Mouse (Mus musculus): ENCODE results near the gene Grk4.
A peak's percentile ranks its signal among the peaks of the same experiment; 100 is the strongest.

The Grk4 gene

GRCm38 (mm10) chr5:34659686-34660590, at the start of gene Grk4, which contains the start of gene Nop14:
Gene Grk4, plus strand, starts transcription at chr5:34660379.
Gene Nop14, minus strand, starts transcription at chr5:34660148.
- DNase-seq (ENCODE audit: extremely low spot score): peak; percentile 99

GRCm38 (mm10) chr5:34632996-34633395, 27.2 kb upstream of the Grk4 start:
- no peak for DNase-seq (ENCODE audit: extremely low spot score)

GRCm38 (mm10) chr5:34633641-34634040, 26.5 kb upstream of the Grk4 start:
- no peak for DNase-seq (ENCODE audit: extremely low spot score)

- no peak for DNase-seq (ENCODE audit: extremely low spot score)
Measured at GRCm38 (mm10) chr5:34634746-34635400, 25.3 kb upstream of the Grk4 start.

GRCm38 (mm10) chr5:34635665-34636192, 24.4 kb upstream of the Grk4 start:
- no peak for DNase-seq (ENCODE audit: extremely low spot score)

- DNase-seq (ENCODE audit: extremely low spot score): peak; percentile 81
Measured at GRCm38 (mm10) chr5:34636481-34637287, 23.5 kb upstream of the Grk4 start, which contains the start of gene Mfsd10. Gene Mfsd10, minus strand, starts transcription at chr5:34637212.

GRCm38 (mm10) chr5:34637591-34638156, 22.5 kb upstream of the Grk4 start:
- no peak for DNase-seq (ENCODE audit: extremely low spot score)

GRCm38 (mm10) chr5:34641991-34642390, 18.2 kb upstream of the Grk4 start:
- no peak for DNase-seq (ENCODE audit: extremely low spot score)

GRCm38 (mm10) chr5:34642932-34643331, 17.2 kb upstream of the Grk4 start:
- peak; percentile 37 for DNase-seq (ENCODE audit: extremely low spot score)

GRCm38 (mm10) chr5:34647581-34647980, 12.6 kb upstream of the Grk4 start:
- DNase-seq (ENCODE audit: extremely low spot score): peak; percentile 64

- no peak for DNase-seq (ENCODE audit: extremely low spot score)
Measured at GRCm38 (mm10) chr5:34652961-34653360, 7.2 kb upstream of the Grk4 start.

GRCm38 (mm10) chr5:34654881-34655280, 5.3 kb upstream of the Grk4 start:
- no peak for DNase-seq (ENCODE audit: extremely low spot score)

- DNase-seq (ENCODE audit: extremely low spot score): no peak
Measured at GRCm38 (mm10) chr5:34657556-34657955, 2.6 kb upstream of the Grk4 start.

GRCm38 (mm10) chr5:34660591-34661130, 482 bp downstream of the Grk4 start:
- no peak for DNase-seq (ENCODE audit: extremely low spot score)

GRCm38 (mm10) chr5:34661909-34662308, 1.7 kb downstream of the Grk4 start:
- DNase-seq (ENCODE audit: extremely low spot score): no peak

- no peak for DNase-seq (ENCODE audit: extremely low spot score)
Measured at GRCm38 (mm10) chr5:34663231-34663630, 3.1 kb downstream of the Grk4 start.

GRCm38 (mm10) chr5:34669493-34669892, 9.3 kb downstream of the Grk4 start:
- DNase-seq (ENCODE audit: extremely low spot score): no peak

GRCm38 (mm10) chr5:34670280-34670679, 10.1 kb downstream of the Grk4 start:
- DNase-seq (ENCODE audit: extremely low spot score): no peak

GRCm38 (mm10) chr5:34689868-34690267, 29.7 kb downstream of the Grk4 start:
- DNase-seq (ENCODE audit: extremely low spot score): no peak

GRCm38 (mm10) chr5:34692782-34693181, 32.6 kb downstream of the Grk4 start:
- no peak for DNase-seq (ENCODE audit: extremely low spot score)

GRCm38 (mm10) chr5:34695521-34695920, 35.3 kb downstream of the Grk4 start:
- no peak for DNase-seq (ENCODE audit: extremely low spot score)
